Mouse (Mus musculus) cerebellum, adult 2 months (tissue): Measurements from ENCODE around the gene Cfap100.

Experiments used
- CTCF ChIP-seq: fragments of 200-500 bp; IDR thresholded peaks from 2 replicates; pipeline ENCODE4 v1.5.1; 2011; ENCODE audit warnings: low read depth, mild to moderate bottlenecking, control low read depth, low read length, moderate library complexity, borderline replicate concordance; ENCODE audit not compliant: insufficient read depth
- POLR2A ChIP-seq: fragments of 200-500 bp; IDR thresholded peaks from 2 replicates; pipeline ENCODE4 v1.6.1; 2011; ENCODE audit warnings: low read length, control low read depth, borderline replicate concordance; ENCODE audit not compliant: insufficient read depth

DNA sequence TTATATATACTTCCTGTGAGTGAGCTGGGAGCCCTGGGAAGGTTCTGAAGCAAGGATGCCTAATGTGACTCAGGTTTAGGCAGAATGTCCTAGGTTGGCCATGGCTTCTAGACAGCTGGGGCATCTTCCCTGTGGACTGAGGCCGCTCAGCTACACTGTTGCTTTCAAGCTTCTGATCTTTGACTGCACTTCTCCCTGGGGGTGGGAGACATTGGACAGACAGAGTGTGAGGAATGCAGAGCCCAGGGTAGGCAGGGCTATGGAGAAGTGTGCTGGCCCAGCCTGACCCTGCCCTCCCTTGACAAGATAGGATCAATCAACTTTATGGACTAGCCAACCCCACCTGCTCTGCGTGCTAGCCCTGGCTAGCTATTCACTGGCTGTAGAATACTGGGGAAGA, 32.6 kb upstream of the Cfap100 start:
- TF ChIP-seq POLR2A (no peak), CTCF (no peak)
